Mouse (Mus musculus): ENCODE results near the gene Pex12. TPM values are rescaled to one million over a fixed set of nuclear protein-coding genes. Genes with fewer than 3 reads are reported as not detected.

The Pex12 gene
- 13.8 TPM for total RNA-seq (2023)

GRCm38 (mm10) chr11:83302526-83303251 lies at the start of gene Pex12:
Gene Pex12 (minus strand): TSS chr11:83302586.

GRCm38 (mm10) chr11:83298225-83299195 lies 3.9 kb downstream of the Pex12 start, which contains the start of gene Ap2b1:
Gene Ap2b1 (plus strand): TSS chr11:83299024.

GRCm38 (mm10) chr11:83286566-83286965 lies 15.8 kb downstream of the Pex12 start, which contains the start of gene Slfn14:
Gene Slfn14 (minus strand): TSS chr11:83286726.

Other genes starting within 250 kb of the Pex12 start
- 186 TPM for gene Slfn2, start 237.5 kb downstream of the Pex12 start, total RNA-seq (2023)
- 144 TPM for gene Slfn1, start 185.7 kb downstream of the Pex12 start, total RNA-seq (2023)
- gene Slfn4, start 127.4 kb downstream of the Pex12 start, total RNA-seq (2023): 1.7 TPM
- 7.7 TPM for gene Slfn3, start 111.3 kb downstream of the Pex12 start, total RNA-seq (2023)
- not detected for gene Slfn14, start 15.9 kb downstream of the Pex12 start, total RNA-seq (2023)
- 86.8 TPM for gene Ap2b1, start 3.6 kb downstream of the Pex12 start, total RNA-seq (2023)
- gene Rasl10b, start 106.6 kb upstream of the Pex12 start, total RNA-seq (2023): 0.89 TPM
- gene Gas2l2, start 126.9 kb upstream of the Pex12 start, total RNA-seq (2023): not detected
- 1.1 TPM for gene 1700020L24Rik, start 135.1 kb upstream of the Pex12 start, total RNA-seq (2023)
- gene Mmp28, start 160.5 kb upstream of the Pex12 start, total RNA-seq (2023): not detected
- gene Taf15, start 170.5 kb upstream of the Pex12 start, total RNA-seq (2023): 139 TPM
- gene Heatr9, start 219.6 kb upstream of the Pex12 start, total RNA-seq (2023): 0.62 TPM
- 55.9 TPM for gene Ccl5, start 227.9 kb upstream of the Pex12 start, total RNA-seq (2023)